Mouse (Mus musculus) liver (tissue): ENCODE measurements around the gene Slc4a2.
A peak's percentile ranks its signal among the peaks of the same experiment; 100 is the strongest.

Source experiments
- DNase-seq: peaks from one replicate; pipeline ENCODE4 v3.0.0-alpha.2; 2020; ENCODE audit warnings: mixed read lengths

Gene Slc4a2

DNA sequence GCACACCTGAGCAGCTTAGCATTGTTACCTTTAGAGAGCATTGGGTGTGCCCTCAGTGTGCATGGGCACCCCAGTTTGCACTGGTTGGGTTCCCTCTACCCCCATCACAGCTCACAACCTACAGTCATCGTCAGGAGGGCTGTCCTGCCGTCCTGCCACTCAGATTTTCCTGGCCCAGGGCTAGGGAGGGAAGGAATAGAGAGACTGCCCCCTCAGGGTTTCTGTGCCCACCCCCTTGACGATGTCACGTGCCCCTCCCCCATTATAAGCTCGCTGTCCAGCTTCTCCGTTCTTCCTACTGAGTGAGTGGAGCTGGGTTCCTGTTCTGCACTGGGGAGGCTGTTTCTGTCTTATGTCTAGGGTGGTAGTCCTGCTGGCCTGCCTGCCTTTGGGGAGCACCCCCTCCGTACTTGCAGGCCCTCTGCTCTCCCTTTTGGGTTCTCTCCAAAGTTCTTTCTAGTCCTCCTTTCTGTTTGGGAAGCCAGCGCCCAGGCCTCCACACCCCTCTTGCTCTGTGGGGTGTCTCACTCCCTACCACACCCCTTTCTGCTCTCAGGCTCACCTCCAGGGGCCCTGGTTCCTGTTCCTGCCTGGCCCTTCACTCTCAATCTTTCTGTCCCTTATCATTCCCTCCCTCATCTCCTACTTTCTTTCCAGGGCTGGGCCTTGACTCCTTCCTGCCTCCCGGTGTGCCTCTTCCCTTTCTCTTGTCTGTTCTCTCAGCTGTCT, 3.1 kb downstream of the Slc4a2 start:
- no peak for DNase-seq

DNA sequence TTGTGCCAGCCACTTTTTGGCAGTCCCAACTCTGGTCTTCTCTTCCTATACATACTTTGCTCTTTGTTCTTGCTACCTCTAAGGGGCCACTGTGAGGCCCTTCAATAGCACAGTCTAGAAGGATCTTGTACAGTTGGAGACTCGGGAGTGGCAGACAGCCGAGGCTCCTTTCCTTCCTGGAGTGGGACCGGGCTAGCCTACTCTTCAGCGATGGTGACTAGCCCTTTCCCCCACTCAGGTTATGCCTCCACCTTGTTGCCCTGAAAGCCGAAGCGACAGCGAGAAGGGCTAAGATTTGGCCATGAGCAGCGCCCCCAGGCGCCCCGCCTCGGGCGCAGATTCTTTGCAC, 3.6 kb downstream of the Slc4a2 start:
- DNase-seq = no peak

DNA sequence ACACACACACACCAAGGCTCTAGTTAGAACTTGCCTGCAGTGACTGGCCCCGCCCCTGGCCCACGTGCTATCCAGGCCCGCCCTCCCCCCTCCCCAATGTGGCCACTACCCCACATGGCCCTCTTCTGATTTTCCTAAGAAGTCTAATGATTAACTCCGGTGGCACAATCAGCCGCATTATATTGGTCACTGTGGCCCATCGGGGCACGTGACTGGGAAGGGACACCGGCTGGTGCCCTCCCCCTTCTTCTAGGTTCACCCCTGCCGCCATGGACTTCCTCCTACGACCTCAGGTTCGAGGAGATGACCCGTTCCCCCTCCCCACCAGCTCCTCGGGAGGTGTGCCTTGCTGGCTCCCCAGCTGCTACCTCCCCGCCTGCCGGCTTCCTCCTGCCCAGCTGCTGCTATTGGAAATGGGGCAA, 4.4 kb downstream of the Slc4a2 start:
- DNase-seq = peak; percentile 64

DNA sequence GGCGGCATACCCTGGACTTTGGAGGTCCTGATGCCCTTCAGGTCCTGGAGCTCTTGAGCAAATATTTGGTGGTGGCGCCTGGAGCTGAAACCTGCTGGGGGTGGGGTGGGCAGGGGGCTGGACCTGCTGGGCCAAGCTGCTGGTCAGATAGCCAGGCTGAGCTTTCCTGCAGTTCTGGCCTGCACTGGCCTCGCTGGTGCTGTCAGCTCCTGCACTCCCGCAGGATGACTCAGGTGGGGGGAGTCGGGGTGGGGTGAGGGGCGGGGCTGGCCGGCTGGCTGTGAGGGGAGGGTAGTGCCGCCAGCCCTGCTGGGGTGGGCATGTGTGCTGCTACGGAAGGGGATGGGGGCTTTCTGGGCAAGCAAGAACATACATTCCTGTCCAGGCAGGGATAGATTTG, 5.0 kb downstream of the Slc4a2 start:
- DNase-seq = peak; percentile 42

DNA sequence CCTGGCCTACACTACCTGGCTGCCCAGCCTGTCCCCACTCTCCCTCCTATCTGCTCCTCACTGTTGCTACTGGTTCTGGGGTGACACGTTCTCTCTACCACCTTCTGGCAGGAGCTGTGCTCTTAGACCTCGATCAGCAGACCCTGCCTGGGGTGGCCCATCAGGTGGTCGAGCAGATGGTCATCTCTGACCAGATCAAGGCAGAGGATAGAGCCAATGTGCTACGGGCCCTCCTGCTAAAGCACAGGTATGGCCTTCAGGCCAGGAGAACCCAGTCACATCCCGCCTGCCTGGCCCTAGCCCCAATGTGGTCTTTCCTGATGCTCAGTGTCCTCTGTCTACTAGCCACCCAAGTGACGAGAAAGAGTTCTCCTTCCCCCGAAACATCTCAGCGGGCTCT, 10.4 kb downstream of the Slc4a2 start:
- no peak for DNase-seq

DNA sequence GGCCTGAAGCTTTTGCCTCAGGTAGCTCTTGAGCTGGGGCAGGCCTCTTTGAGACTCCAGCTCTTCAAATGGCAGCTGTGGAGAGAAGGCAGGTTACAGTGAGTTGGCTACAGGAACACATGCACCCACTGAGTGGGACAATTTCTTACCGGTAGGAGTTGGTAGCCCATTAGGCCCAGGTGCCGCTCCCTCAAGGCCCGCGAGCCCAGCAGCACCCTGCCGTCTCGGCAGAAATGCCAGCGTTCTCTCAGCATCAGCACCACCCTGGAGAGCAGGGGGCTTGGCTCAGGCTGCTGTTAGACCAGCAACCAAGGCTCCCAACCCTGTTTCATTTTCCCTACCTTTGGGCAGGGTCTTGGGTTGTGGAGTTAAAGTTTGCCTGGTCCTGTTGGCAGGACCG, 17.6 kb downstream of the Slc4a2 start:
- no peak for DNase-seq

DNA sequence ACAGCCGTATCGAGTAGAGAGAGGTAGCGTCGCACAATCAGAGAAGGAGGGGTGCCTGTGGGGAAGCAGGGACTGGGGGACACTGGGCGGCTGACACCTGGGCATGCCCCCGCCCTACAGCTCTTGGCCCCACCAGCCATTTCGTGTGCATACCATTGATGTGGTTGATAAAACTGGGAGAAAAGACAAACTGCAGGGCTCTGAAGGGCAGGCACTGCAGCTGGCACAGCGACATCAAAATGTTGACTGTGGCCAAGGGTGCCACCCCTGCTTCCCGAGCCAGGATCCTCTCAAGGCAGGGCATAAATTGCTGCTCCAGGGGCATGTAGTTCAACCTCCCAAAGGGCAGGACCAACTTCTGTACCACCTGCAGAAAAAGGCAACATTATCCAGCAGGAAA, 18.4 kb downstream of the Slc4a2 start:
- DNase-seq = no peak

DNA sequence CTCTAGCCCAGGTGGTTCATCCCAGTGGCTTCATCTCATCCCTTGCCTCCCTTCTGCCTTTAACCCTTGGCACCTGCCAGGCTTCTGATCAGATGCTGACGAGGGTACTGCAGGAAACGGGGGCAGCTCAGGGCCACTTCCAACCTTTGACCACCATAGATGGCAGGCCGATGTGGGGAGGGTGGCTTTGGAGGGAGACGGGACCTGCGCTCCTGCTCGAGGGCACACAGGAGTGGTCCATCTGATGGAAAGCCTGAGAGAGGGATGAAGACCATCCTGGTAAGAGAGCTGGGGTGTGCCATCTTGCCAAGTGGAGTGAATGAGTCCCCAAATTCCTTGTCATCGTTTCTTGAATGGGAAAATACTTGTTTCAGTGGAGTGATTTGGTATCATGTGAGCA, 19.6 kb downstream of the Slc4a2 start:
- no peak for DNase-seq

DNA sequence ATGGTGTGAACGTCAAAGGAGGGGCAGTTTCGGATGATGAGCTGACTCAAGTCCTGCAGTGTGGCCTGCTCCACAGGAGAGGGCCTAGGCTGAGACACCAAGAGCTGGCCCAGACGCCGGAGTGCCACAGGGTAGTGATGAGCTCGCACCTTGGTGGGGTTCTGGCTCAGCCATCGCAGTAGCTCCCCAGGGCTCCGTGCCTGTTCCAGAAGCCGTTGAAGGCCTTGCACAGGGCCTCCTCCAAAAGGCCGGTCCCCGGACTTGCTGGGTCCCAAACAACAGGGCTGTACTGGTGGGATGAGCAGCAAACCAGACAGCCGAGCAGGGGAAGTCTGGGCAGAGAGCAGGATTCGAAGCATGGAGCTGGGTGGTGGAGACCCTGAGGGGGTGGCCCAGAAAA, 20.3 kb downstream of the Slc4a2 start:
- DNase-seq = no peak

DNA sequence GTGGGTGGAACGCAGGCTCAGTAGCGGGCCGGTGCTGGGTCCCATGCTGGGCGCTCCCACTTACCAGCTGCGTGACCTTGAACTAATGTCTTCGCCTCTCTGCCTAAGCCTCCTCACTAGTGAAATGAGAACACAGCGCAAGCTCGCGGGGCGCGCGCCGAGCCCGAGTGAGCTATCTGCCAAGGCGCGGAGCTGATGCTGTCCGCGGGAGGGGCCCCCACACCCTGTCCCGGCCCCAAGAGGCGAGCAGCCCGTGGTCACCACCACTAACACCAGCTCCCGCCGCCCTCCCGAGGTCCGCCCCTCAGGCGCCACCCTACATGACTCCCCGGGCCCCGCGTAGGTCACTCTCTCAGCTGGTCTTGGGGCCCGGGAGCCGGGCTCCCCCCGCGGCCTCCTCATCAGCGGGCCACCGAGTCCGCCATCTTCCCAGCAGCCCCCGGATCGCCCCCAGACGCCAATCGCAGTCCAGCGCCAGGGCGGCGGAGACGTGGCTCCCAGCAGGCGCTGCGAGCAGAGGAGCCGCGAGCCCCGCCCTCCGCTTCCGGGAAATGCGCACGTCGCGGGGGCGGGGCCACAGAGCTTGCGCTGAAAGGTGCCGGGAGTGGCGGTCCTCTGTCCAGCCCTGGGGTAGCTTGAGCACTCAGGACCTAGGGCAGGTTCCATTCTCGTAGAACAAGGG, 21.2 kb downstream of the Slc4a2 start, which contains the start of gene Fastk:
Gene Fastk (minus strand): TSS at position 542 of the 682 bp plus-strand sequence.
- DNase-seq = peak; percentile 96

DNA sequence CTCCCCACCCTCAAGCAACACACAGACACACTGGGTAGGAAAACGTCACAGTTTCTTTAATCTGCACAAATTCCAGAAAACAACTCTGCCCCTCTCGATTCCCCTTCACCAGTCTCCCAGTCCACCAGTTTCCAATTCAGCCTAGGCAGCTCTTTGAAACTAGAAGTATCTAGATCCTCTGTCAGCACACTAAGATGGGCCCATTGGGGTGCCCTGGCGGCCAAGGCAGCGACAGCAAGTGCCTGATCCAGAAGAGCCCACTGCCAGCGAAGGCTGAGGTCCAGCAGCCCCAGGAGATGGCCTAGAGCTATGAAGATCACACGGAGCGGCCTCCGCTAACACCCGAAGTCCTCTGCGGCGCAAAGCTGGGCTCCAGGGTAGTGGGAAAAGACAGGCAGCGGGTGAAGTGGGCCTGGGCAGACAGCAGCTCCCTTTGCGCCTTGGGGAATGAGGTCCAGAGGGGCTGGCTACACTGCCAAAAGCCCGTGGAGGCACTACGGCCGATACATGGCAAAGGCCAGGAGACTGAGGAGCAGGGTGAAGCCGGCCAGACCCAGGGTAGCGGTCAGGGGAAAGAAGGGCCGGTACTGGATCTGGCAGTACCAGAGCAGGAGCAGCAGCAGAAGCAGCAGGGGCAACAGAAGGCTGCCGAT, 21.9 kb downstream of the Slc4a2 start:
- DNase-seq = no peak

DNA sequence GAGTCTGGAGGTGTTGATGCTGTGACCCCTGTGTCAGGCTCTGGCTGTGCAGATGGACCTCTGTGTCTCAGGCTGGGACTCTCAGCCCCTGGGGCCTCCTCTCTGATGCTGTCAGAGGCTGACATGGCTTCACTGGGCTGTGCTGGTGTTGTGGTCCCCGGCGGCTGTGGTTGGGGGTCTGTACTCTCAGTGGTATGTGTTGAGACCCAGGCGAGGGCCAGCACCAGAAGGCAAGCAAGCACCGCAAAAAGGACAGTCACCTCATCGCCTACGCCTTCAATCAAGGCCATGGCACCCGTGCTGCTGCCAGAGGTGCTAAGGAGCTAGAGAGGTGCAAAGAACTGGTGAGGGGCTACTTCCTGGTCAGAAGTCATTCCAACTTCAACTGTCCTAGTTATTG, 23.0 kb downstream of the Slc4a2 start:
- no peak for DNase-seq

DNA sequence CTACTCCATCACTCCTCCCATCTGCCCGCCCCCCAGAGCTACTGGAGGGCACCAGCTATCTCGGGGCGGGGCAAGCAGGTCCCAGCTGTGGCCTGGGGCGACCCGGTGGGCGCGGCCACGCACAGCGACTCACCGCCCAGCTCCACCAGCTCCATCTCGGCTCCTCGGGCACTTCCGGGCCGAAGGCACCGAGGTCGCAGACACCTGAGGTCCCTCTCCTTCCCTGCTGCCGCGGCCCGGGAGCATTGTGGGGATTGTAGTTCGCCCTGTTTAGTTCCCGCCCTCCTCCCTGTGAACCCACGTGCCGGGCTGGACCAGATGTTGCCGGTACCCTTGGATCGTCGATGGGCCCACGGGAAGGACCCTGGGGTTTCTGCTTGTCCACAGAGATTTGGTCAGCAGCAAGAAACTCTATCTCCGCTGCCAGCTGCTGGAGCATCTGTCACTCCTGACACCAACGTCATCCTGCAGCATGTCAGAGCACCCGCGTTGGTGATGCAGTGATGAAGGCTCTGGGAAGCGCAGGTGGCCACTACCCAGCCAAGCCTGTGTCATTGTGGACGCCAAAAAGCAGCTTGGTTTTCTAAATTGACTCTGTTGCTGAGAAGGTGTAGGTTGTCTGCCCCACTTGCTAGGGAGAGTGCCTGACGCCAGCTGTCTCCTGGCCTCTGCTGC, 24.1 kb downstream of the Slc4a2 start, which contains the start of gene Tmub1:
Gene Tmub1 (minus strand): TSS at position 231 of the 675 bp plus-strand sequence.
- peak; percentile 89 for DNase-seq

DNA sequence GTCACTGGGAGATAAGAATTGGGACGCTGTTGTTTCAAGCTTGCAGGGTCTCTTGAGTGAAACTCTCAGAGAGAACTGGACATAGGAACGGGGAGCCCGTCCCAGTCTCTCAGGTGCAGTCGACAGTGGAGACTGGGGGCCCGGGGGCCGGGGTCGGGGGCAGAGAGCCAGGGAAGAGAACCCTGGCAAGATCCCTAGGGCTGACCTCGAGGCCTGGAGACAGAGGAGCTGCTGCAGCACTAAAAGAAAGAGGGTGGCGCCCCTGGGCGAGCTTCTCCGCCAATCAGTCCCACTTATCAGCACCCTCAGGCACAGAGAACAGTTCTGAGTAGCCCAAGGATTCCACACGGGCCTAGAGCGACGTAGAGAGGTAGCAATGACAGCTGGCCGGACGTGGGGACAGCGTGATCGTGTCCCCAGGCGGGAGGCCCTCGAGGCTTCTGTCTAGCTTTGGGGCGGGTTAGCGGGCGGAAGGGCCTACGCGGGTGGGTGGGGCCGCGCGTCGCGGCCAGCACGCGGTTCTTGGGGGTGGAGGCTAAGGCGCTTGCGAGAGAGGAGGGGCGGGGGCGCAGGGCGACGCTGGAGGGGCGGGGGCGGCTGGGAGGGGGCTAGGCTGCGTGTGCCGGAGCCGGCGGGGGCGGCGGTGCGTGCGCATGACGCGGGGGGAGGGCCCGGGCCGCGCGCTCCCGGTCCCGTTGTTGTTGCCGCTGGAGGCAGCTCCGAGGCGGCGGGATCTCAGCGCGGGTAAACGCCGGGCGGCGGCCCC, 27.8 kb downstream of the Slc4a2 start:
- peak; percentile 91 for DNase-seq

DNA sequence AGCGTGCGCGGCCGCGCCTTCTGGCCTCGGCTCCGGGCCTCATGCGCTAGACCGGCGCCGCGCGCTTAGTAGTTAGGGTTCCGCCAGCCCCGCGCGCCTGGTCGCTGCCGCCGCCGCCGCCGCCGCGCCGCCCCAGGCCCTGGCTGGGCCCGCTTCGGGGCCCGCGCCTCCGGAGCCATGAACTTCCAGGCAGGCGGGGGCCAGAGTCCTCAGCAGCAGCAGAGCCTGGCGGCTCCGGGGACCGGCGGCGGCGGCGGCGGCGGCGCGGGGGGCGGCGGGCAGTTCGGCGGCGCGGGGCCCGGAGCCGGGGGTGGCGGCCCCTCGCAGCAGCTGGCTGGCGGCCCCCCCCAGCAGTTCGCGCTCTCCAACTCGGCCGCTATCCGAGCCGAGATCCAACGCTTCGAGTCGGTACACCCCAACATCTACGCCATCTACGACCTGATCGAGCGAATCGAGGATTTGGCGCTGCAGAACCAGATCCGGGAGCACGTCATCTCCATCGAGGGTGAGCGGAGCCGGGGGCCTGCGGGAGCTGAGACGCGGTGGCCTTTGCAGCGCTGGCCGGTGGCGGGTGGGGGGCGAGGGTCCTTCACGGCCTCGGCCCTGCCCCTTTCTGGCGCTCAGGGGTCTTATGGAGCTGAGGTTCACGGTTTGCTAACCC, 28.5 kb downstream of the Slc4a2 start, which contains the start of gene Agap3:
Gene Agap3 (plus strand): TSS at position 148 of the 661 bp plus-strand sequence.
- peak; percentile 51 for DNase-seq

DNA sequence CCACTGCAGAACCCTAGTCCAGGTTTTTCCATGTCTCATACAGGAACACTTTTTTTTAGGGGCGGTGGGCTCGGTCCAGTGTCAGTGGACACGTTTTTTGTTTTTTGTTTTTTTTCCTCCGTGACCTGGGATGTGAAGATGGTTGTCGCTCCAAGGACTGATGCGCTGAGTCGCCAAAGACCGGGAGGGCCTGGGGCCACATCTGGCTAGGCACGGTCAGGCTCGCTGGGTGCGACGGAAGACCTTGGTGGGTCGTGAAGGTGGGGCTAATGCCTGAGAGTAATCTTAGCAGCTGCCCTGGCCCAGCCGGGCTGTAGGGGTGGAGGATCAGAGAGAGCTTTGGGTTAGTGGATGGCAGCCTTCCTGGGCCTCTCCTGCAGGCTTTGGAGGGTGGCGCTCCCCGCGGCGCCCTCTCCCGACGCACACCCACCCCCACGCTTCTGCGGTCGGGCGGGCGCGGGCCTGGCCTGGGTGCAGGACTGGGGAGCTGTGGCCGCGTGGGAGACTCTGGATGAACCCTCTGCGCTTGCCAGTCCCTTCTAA, 29.1 kb downstream of the Slc4a2 start:
- DNase-seq = peak; percentile 64

DNA sequence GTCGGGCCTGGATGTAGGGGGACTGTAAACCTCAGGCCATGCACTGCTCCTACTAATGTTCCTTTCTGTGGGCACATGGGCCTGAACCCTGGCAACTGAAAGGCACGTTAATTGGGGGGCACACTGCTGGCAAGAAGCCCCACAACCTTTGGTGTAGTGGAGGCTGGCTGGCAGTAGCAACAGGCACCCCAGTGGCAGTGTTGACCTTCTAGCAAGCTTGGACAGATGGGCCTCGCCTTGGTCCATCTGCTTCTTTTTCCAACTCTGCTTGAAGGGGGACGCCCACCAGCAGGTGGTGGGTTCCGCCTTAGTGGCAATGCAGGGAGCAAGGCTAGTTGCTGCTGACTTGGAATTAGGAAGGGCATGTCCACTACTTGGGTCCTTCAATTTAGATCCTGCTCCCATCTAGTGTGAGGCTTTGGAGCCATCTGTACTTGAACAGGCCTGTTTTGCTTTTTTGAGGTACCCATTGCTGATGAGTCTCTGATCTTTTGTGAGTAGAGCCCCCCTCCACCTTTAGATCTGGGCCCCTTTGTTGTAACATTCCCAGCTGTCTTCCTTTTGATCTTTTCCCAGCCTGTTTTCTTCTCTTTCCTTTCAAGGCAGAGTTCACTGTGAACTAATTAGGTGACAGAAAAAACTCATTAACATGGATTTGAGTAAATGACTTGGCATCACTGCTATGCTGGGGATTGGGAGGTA, 29.8 kb downstream of the Slc4a2 start:
- no peak for DNase-seq

DNA sequence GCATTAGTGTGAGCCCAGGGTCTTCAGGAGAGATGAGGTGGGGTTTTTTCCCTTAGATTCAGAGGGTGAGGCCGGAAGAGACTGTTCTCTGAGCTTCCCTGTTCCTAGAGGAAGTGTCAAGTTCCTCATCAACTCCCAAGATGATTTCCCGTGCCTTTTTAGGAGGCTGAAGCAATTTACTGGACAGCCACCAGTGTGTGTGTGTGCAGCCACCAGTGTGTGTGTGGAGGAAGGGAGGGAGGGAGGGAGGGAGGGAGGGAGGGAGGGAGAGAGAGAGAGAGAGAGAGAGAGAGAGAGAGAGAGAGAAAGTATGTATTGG, 30.3 kb downstream of the Slc4a2 start:
- DNase-seq = no peak

DNA sequence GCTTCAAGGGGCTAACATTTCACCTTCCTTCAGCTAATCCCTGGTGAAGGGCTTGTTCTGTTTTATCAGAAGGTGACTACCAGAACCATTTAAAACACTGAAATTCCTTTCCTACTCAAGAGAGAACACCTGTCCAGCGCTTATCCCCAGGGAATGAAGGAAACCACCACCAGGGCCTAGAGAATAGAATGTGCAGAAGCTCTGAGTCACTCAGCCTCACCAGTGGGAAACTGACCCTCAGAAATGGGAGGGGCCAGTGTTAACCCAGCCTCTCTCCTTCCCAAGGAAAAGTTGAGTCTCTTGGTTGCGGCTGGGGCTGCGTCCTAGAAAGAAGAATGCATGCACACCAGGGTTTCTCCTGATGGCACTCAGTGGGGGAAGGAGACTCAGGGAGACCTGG, 31.4 kb downstream of the Slc4a2 start:
- no peak for DNase-seq

DNA sequence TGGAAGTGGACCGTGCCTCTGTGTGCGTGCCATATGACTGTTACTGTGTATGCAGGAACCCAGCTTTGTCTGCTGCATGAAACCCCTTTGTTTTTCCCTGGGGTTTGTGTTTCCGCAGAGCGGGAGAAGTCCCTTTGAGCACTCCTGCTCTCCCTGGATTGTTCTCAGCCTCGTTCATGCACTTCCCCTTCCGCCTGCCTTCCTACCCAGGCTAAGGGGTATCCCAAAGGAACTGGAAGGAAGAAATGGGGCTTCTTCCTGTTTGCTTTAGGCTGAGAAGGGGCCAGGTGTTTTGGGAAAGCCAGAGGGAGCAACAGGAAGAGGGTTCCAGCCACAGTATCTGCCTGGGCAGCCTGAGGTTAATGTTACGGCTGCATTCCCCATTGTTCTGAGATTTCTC, 32.0 kb downstream of the Slc4a2 start:
- DNase-seq = no peak

DNA sequence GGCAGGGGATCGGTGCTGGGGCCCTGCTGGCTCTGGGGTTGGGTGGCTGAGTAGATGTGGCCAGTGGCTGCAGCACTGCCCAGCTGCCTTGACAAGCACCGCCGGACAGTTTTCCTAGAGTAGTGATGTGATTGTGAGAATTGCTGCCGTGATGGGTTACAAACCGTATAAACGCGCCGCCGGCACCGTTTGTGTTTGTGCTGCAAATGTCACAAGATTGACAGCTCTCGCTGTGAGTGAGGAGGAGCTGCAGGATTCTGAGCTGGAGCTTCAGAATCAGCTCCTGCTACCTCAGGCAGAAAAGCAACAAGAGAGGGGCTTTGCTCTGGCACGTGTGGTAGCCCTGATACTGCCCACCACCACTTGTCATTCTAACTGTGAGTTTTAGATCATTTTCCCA, 43.1 kb downstream of the Slc4a2 start:
- DNase-seq = no peak
